Mouse (Mus musculus) ovary, postnatal 36 days (tissue): ENCODE measurements around the gene 1700067P10Rik.

Experiments
- DNase-seq: peaks from one replicate; pipeline ENCODE4 v3.0.0; 2022; ENCODE audit warnings: low spot score, mixed read lengths

Gene 1700067P10Rik

GRCm38 (mm10) chr17:48096321-48096720, 7.2 kb downstream of the 1700067P10Rik start:
- DNase-seq: no peak

GRCm38 (mm10) chr17:48097011-48097742, 8.1 kb downstream of the 1700067P10Rik start:
- DNase-seq: peak; percentile 48

DNA sequence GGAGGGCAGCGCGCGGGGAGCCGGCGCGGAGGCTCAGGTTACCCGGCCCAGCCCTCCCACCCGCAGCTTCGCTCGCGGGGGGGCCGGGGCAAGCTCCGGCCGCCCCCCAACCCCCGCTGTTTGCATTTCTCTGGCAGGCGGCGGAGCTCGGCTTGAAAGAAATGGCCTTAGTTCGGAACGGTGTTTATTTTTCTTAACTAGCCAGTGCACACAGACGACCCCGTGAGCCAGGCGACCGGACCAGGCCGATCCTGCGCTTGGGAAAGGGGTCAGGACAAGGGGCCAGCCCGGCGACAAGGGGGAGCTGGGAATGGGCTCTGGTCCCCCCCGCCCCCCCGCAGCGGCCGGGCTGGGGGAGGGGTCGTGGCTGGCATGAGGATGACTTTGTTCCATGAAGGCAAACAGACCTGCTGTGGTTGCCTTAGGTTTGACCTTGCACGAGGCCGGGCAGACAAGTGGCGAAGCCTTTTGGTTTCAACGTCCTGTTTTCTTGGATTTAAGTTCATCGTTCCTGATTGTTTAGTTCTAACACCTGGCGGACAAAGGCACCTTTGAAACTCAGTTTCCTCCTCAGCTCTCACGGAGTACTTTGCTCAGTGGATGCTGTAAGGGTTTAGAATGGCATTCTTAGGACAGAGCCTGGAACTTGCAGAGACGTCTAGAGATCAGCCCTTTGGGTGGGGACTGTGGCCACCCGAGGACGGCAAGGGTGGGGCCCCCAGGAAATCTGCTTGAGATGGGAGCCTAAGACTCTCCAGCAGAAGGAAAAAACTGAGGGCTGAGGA, 8.8 kb downstream of the 1700067P10Rik start:
- no peak for DNase-seq

- no peak for DNase-seq
Measured at GRCm38 (mm10) chr17:48098528-48098890, 9.4 kb downstream of the 1700067P10Rik start.

DNA sequence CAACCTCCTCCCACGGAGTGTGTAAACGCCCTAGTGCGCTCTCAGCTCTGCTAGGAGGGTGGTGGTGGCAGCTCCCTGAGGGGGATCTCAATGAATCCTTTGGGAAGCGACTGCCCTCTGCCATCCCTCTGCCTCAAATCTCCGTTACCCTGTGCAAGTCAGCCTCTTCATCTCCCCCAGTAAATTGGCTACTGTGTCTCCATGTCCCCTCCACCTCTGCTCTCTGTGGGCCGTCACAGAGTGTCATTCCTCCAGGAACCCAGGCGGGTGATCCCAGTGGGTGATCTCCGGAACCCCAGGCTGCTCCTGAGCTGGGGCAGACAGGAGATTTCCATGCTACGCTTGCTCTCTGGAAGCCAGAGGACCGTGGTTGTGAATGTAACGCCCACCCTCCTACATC, 10.2 kb downstream of the 1700067P10Rik start:
- DNase-seq: no peak

- peak; percentile 82 for DNase-seq
Measured at GRCm38 (mm10) chr17:48100441-48101417, 11.6 kb downstream of the 1700067P10Rik start.

GRCm38 (mm10) chr17:48107333-48107732, 18.2 kb downstream of the 1700067P10Rik start:
- DNase-seq: no peak

DNA sequence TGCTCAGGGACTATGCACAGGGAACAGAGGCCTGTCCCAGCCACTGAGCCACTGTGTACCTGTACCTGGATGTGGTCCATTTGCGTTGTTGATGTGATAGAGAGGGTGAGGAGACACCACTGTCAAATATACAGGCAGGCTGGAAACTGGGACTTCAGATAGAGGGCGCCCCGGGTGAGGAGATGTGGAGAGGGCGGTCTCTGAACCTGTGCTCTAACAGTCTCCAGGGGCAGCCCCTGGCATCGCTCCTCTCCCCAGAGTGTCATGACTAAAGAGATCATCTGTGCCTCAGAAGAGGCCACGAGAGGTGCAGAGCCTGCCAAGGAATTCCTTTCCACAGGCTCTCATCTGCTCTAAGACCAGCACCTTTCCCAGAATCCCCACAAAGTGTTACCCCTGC, 18.7 kb downstream of the 1700067P10Rik start:
- DNase-seq: no peak

GRCm38 (mm10) chr17:48108520-48108919, 19.4 kb downstream of the 1700067P10Rik start:
- DNase-seq: no peak

DNA sequence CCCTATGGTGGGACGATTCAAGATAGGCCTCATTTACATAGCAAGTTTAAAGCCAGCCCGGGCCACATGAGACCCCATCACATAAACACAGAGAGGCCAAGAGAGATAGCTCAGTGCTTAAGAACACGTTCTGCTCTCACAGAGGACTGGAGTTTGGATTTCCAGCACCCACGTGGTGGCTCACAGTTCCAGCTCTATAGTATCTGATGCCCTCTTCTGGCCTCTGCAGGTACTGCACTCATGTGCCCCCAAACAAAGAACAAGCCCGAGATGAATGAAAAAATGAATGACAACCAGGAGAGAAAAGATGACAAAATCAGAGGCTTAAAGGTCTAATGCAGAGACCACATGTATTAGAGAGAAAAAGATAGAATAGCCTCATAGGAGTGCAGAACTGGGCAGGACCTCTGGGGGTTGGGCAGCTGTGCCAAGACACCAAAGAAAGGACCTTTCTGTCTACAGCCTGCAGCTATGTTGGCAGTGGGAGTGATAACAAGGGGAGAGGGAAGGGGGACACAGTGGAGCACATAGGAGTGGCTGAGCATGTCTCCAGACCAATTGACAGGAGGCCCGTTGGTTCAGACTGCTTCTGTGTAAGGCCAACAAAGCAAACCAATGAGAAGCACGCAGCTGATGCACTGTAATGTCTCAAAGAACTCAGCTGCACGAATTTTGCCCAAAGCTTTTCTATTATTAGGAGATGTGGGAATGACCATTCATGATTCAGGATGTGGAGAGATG, 21.6 kb downstream of the 1700067P10Rik start:
- DNase-seq: peak; percentile 23

GRCm38 (mm10) chr17:48118570-48118969, 29.5 kb downstream of the 1700067P10Rik start:
- DNase-seq: no peak

- DNase-seq: peak; percentile 70
Measured at GRCm38 (mm10) chr17:48119656-48120055, 30.5 kb downstream of the 1700067P10Rik start.

DNA sequence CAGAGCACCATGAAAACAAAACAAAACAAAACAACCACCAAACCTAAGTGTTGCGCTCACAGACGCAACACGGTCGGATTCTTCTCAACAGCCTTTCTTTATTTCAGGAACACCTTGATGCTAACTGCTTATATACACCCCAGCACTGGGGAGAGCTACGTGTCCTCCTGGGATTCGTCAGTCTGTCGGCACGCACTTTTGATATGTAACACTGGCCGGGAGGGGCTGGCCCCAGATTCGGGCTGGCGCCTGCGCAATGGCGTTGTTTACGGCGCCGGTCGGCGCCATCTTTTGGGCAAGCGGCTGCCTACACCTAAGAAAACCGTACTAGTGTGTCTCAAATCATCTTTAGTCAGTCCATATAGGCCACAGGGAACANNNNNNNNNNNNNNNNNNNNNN, 31.3 kb downstream of the 1700067P10Rik start:
- no peak for DNase-seq

GRCm38 (mm10) chr17:48132810-48133209, 43.7 kb downstream of the 1700067P10Rik start:
- no peak for DNase-seq
